Mouse (Mus musculus) liver, adult 2 months (tissue): Measurements from ENCODE around the gene Mrpl34.

Experiments
- CTCF ChIP-seq: fragments of 200-500 bp; IDR thresholded peaks from 2 replicates; pipeline ENCODE4 v1.5.1; 2011; ENCODE audit warnings: low read depth, low read length, control low read depth
- POLR2A ChIP-seq: fragments of 200-500 bp; IDR thresholded peaks from 2 replicates; pipeline ENCODE4 v1.6.1; 2011; ENCODE audit warnings: low read length, control low read depth; ENCODE audit not compliant: insufficient read depth; ENCODE audit errors: extremely low read depth

DNA sequence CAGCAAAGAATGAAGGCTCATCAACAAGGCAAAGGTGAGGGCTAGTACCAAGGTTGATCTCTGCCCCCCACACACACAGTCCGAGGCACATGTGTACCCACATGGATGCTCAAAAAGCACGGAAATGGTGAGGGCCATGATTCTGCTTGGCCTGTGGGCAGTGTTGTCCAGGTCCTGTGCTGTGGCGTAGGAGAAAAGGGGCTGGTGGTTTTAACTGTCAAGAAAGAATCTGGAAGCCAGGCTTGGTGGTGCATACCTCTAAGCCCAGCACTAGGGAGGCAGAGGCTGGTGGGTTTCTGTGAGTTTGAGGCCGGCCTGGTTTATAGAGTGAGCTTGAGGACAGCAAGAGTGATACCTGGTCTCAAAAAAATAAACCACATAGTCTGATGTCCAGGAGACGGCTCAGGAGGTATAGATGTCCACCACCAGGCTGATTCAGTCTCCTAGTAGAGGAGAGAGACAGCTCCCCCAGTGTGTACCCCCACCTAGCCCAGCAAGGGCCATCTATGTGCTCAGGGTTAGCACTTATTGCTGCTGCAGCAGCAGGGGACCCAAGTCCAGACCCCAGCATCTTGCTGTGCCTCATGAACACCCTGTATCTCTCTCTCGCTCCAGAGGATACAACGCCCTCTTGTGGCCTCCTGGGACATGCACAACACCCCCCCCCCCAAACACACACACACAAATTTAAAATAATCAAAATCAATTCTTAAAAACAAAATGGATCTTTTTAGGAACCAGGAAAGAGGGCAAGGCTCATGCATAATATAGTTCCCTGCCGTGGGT lies 8.0 kb downstream of the Mrpl34 start:
- TF ChIP-seq CTCF (peak; percentile 41; the same call in 1 of the 2 replicates), POLR2A (no peak)
